Mouse (Mus musculus): ENCODE measurements at regions not wholly inside any gene's neighbourhood (a gene's known extent, or its start where the extent isn't known, plus 50 kb on each side); places are given as distances from the start of the nearest gene placed in this dataset.

DNA sequence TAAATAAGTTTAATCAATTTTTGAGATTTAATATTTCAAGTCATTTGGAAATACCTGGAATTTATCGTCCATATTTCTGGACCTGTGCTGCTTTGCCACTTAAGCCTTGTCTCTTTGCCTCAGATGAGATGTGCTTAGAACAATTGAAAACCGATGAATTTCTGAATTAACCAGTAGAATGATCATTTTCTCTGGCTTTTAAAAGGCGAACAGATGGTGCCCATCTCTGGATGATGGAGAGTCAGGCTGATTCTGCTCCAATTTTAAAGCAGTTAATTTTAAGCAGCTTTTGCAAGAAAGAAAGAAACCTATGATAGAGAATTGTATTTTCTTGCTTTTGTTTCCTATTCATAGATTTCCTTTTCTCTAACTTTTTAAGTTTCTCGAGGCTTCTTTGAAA is 767.7 kb downstream of the Hace1 start:
- ATAC-seq: no peak

DNA sequence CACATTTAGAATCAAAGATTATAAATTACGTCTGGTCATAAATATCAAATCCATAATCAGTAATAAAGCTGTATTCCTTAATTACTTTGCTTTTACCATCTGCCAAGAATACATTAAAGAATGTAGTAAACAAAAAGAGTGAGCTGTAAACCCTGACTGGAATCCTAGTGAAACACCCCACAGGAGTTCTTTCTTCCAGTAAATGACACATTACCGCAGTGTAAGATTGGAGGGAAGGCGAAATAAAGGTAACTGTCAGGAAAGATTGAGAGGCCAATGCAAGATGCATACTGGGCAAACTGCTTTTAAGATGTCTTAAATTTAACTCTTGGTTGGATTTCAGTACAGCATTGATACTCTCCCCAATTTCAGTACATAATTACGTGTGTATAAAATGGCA is 772.0 kb downstream of the Hace1 start:
- no peak for ATAC-seq

DNA sequence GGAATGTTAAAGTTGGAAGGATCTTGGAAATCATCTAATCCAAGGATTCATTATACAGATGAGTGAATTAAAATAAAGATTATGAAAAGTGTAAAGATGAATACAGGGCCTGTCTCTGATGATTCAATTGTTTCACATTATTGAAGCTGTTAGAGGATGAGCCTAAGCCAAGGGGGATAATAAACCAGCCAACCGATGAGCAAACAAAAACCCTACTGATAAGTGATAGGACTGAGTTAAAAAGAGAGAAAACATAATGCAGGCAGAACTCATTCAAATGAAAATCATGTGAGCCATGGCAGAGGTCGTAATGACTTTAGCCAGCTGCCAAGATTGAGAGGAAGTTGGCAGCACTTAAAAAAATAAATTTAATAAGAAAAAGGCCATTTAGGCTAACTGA is 772.6 kb downstream of the Hace1 start:
- ATAC-seq: no peak

DNA sequence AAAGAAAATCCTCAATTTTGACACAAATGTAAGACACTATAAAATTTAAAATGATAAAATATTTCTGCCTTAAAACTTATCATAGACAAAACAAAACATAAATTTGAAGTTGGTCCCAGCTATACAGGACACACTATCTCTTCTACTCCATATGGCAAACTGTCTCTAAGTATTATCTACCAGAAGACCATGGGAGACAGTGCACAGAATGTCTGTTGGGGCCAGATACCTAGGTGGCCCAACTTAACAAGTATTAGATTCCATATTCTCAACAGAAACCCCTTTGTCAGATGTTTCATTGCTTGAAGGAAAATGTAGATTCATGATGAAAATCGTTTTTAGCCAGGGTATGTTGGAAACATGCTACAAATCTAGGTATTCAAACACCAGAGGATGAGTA is 779.1 kb downstream of the Hace1 start:
- ATAC-seq: no peak

DNA sequence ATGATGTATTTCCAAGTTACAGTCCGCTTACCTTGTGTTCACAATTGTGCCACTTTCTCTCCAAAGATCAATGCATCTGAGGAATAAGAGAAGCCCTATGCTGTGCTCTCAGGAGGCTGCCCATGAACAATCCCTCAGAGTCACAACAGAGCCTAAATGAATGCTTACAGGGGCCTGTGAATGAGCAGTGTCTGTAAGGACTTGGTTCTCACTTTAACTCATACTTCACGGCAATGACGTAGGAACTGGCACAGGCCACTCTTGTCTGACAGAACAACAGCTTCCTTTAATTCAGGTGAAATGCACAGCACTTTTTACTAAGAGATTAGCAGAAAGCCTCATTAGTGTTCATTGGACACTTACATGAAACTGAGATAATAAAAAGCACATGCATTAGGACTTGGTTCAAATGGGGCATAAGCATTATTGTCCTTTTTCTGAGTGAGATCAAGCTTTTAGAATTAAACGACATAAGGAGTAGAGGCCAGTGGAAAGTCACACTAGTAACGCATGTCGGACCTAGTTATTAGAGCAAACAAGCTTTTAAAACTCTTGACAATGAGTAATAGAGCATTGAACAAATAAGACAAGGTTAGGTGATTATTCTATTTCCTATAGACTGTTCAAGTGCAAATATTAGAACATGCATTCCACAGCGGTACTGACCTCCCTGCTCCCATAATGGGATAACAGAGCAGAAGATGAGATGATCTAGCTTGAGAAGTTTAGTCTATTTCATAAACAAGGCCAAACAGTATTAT is 796.3 kb downstream of the Hace1 start:
- no peak for ATAC-seq

DNA sequence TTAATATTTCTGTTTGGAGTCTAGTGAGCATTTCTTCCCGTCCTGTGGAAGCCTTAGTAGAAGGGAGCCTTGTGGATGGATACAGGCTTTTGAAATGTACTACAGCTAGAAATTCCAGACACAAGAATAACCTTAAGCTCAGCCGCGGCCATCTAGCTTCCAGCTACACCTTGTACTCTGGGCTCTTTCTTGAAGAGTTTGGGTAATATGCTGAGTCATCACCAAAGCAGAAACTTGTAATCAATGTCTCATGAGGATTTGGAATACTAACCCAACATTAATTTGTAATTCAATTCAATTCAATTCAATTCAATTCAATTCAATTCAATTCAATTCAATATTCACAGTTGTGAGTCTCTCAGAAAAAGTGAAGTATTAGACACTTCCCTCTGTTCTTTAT is 797.0 kb downstream of the Hace1 start:
- ATAC-seq: no peak

DNA sequence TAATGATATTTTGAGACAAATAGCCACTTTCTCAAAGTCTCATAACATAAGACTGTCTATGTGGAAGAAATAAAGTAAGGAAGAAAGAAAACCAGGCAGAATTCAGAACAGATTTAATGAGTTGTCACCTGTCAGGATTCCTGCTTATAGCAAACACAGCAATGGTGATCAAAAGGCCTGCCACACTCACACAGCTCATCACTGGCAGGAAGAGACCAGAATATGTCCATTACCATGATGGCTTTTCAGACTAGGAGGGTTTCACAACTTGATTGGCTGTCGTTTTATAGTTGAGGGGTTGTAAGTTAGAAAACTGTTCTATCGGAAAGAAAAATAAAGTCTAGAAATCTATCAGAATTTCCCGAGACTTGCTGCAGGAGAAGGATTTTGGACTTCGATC is 819.5 kb downstream of the Hace1 start:
- no peak for ATAC-seq

DNA sequence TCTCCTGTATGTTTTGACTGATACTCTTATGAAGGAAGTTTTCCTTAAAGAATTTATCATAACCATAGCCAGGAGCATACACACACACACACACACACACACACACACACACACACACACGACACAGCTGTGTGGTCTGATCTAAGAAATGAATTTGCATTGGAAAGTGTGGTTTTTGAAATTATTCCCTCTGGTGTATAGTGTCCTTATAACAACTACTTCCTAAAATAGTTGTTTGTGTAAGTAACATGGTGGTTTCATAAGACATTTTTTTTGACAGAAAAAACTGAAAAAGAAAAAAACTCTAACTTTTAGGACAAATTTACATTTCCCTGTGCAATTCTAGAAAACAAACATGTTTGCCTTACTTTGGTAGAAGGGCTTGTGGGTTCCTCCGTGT is 826.3 kb downstream of the Hace1 start:
- no peak for ATAC-seq

All from CD4-positive, CD25-positive, alpha-beta regulatory T cell, adult 4 months (primary cell).